Mouse (Mus musculus) liver, postnatal 0 days (tissue): ENCODE measurements around the gene Mageb3. TPM values are rescaled to one million over a fixed set of nuclear protein-coding genes. Genes with fewer than 3 reads are reported as not detected.

ENCODE experiments used
- ATAC-seq: fragments of 200-750 bp; cut with Nextera tagmentation; 2 replicates; pipeline ENCODE4 v1.8.0; 2017; ENCODE audit warnings: mild to moderate bottlenecking, moderate library complexity
- DNase-seq: peaks from one replicate; pipeline ENCODE4 v3.0.0-alpha.2; 2016
- H3K27ac ChIP-seq: fragments of 300-500 bp; sonication (generic); 2 replicates; pipeline ENCODE4 v1.5.1; 2014; ENCODE audit warnings: antibody characterized with exemption, moderate library complexity, mild to moderate bottlenecking, low read depth
- H3K27me3 ChIP-seq: fragments of 300-500 bp; sonication (generic); 2 replicates; pipeline ENCODE4 v1.6.1; 2014; ENCODE audit warnings: low read length, control low read depth, mixed read lengths; ENCODE audit not compliant: insufficient read depth
- H3K36me3 ChIP-seq: fragments of 300-500 bp; sonication (generic); replicated peaks from 2 replicates; pipeline ENCODE4 v1.6.1; 2014; ENCODE audit warnings: mild to moderate bottlenecking, control low read depth, low read length, moderate library complexity, mixed read lengths; ENCODE audit not compliant: insufficient read depth
- H3K4me1 ChIP-seq: fragments of 300-500 bp; sonication (generic); 2 replicates; pipeline ENCODE4 v1.6.1; 2014; ENCODE audit warnings: antibody characterized with exemption, mild to moderate bottlenecking, control low read depth; ENCODE audit not compliant: insufficient read depth
- H3K4me2 ChIP-seq: fragments of 300-500 bp; sonication (generic); 2 replicates; pipeline ENCODE4 v1.6.1; 2014; ENCODE audit warnings: low read depth, mild to moderate bottlenecking, low read length, moderate library complexity, mixed read lengths
- H3K4me3 ChIP-seq: fragments of 300-500 bp; sonication (generic); 2 replicates; pipeline ENCODE4 v1.5.1; 2014; ENCODE audit warnings: low read depth, low read length
- H3K9ac ChIP-seq: fragments of 300-500 bp; sonication (generic); replicated peaks from 2 replicates; pipeline ENCODE4 v1.6.1; 2014; ENCODE audit warnings: mild to moderate bottlenecking, moderate library complexity
- H3K9me3 ChIP-seq: fragments of 300-500 bp; sonication (generic); 2 replicates; pipeline ENCODE4 v1.6.1; 2016; ENCODE audit warnings: mild to moderate bottlenecking, control low read depth, low read length, mixed read lengths
- CTCF ChIP-seq: sonication (generic); IDR thresholded peaks from 2 replicates; pipeline ENCODE4 v1.5.1; 2016; ENCODE audit warnings: antibody characterized with exemption, low read depth
- EP300 ChIP-seq: IDR thresholded peaks from 2 replicates; pipeline ENCODE4 v1.6.1; 2016; ENCODE audit warnings: antibody characterized with exemption, low read depth, mild to moderate bottlenecking
- WGBS: fragments of 180-500 bp; shearing (Covaris S2); extraction: QIAGEN DNeasy Blood & Tissue Kit; methylation state at CpG from one replicate; pipeline ENCODE4 v1.1.7; 2014; ENCODE audit not compliant: insufficient replicate concordance; 5-methylcytosine and 5-hydroxymethylcytosine counted together
- polyA plus RNA-seq: library from polyadenylated mRNA; unstranded; fragments of >200 nt; fragmentation: Nextera tagmentation; extraction: Ambion mirVana; gene quantifications from 2 replicates; pipeline ENCODE4 v1.2.1, GENCODE M21; 2015

Mageb3 gene
- polyA plus RNA-seq, 1 experiment from 2014 or later = 0.06 TPM

GRCm38 (mm10) chr2:121916047-121916970 is 39.6 kb downstream of the Mageb3 start:
- Histone ChIP-seq H3K9ac (no peak overlapping the region), H3K36me3 (no peaks in the 10 kb centered on the region; the same call in 1 of the 2 replicates), H3K27me3 (no peaks in the 10 kb centered on the region), H3K4me1 (no peaks in the 10 kb centered on the region), H3K4me2 (no peak overlapping the region), H3K27ac (no peak overlapping the region), H3K9me3 (no peaks in the 10 kb centered on the region), H3K4me3 (no peak overlapping the region)
- TF ChIP-seq CTCF (no peak), EP300 (no peak)
- 83% methylated on average over 5 of the region's 5 CpGs for whole genome bisulfite sequencing
- ATAC-seq (no peak), DNase-seq (no peak)

GRCm38 (mm10) chr2:121909975-121910374 is 45.9 kb downstream of the Mageb3 start:
- ATAC-seq (no peak), DNase-seq (no peak)
- Histone ChIP-seq H3K9ac (no peak overlapping the region), H3K27me3 (no peaks in the 10 kb centered on the region), H3K4me3 (no peak overlapping the region), H3K27ac (no peak overlapping the region), H3K4me1 (no peaks in the 10 kb centered on the region), H3K9me3 (no peaks in the 10 kb centered on the region), H3K4me2 (no peak overlapping the region), H3K36me3 (peaks cover 3% of the 10 kb centered on the region)
- 81% methylated on average over 3 of the region's 3 CpGs for WGBS
- TF ChIP-seq EP300 = no peak
- peak; percentile 40 for TF ChIP-seq CTCF

Other genes with a start within 250 kb of the Mageb3 start
- 0.09 and 0.18 TPM in 2 replicates for gene Frmd5, start 149.0 kb downstream of the Mageb3 start, polyA plus RNA-seq
- gene Casc4, start 89.1 kb downstream of the Mageb3 start, polyA plus RNA-seq = 4.9 and 5.2 TPM in 2 replicates
- gene Ctdspl2, start 91 bp downstream of the Mageb3 start, polyA plus RNA-seq = 10.8 and 12.1 TPM in 2 replicates
- 9.8 and 10.3 TPM in 2 replicates for gene Eif3j1, start 72.5 kb upstream of the Mageb3 start, polyA plus RNA-seq
- 1.6 and 2.2 TPM in 2 replicates for gene Spg11, start 162.3 kb upstream of the Mageb3 start, polyA plus RNA-seq
- 1,317 and 1,377 TPM in 2 replicates for gene B2m, start 191.6 kb upstream of the Mageb3 start, polyA plus RNA-seq
- gene Trim69, start 204.6 kb upstream of the Mageb3 start, polyA plus RNA-seq = not detected in 2 replicates
- 0.14 and 0.18 TPM in 2 replicates for gene Patl2, start 230.1 kb upstream of the Mageb3 start, polyA plus RNA-seq
- not detected in 2 replicates for gene Terb2, start 230.2 kb upstream of the Mageb3 start, polyA plus RNA-seq